ENCODE assay signal across 8 mouse cellular contexts in the genomic region with DNA sequence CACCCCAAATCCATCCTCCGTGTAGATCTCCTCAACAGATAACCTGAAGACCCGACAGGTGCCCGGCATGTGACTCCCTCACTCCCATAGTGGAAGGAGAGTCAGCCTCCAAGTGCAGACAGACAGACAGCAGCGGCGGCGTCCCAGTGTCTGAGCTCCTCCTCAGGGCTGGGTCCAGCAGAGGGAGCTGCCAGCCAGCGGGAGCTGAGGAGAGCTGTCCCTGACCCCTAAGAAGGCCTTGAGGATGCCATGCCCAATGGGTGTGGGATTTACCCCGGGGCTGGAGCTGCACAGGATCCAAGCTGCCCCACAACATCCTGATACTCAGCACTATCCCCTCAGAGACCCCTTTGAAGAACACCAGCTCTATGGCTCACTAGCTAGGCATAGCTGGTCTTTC.
A peak's percentile ranks its signal among the peaks of the same experiment; 100 is the strongest.
DNase-seq lines count a peak whose midpoint lies in the region; ATAC-seq and TF ChIP-seq lines count a peak whose summit lies in the region.

No protein-coding gene starts in this region.

- H3K4me1 ChIP-seq in forebrain, embryonic 10.5 days = peaks cover 24% of the 10 kb centered on the region
- no peaks in the 10 kb centered on the region for H3K4me1 ChIP-seq in forebrain, embryonic 14.5 days (ENCODE audit: control insufficient read depth, insufficient read depth, low read length)
- peaks cover 7 to 10% of the 10 kb centered on the region in 2 experiments; a peak in 3 of 4 replicates for H3K4me1 ChIP-seq in MEL (ENCODE audit: control insufficient read depth in 1 of 2, insufficient read depth in 2 of 2, low read length in 2 of 2)
- peaks cover 18% of the 10 kb centered on the region; the same call in 1 of the 2 replicates for H3K4me1 ChIP-seq in embryonic fibroblast, embryonic 13.5 days (ENCODE audit: control insufficient read depth, insufficient read depth, low read length)
- H3K4me1 ChIP-seq in intestine, embryonic 15.5 days (replicated peaks) = no peaks in the 10 kb centered on the region

- H3K9ac ChIP-seq in forebrain, embryonic 14.5 days (ENCODE audit: low read length) = no peak overlapping the region
- no peak overlapping the region for H3K9ac ChIP-seq in MEL (ENCODE audit: control insufficient read depth, low read depth, low read length, poor library complexity, severe bottlenecking)
- H3K9ac ChIP-seq in intestine, embryonic 15.5 days = no peak overlapping the region

- H3K9me3 ChIP-seq in forebrain, embryonic 10.5 days = peaks cover 10% of the 10 kb centered on the region
- no peaks in the 10 kb centered on the region for H3K9me3 ChIP-seq in forebrain, embryonic 14.5 days (replicated peaks; ENCODE audit: control insufficient read depth, low read length)
- no peaks in the 10 kb centered on the region for H3K9me3 ChIP-seq in MEL (replicated peaks; ENCODE audit: insufficient read depth, low read length)
- H3K9me3 ChIP-seq in intestine, embryonic 15.5 days = no peaks in the 10 kb centered on the region; the same call in 1 of the 2 replicates

- TF ChIP-seq POLR2A in MEL (IDR thresholded peaks at IDR 0.05; ENCODE audit: control insufficient read depth in 1 of 2, insufficient read depth in 1 of 2, low read depth in 1 of 2, low read length in 2 of 2, poor library complexity in 1 of 2) = no peak
- TF ChIP-seq POLR2A in embryonic fibroblast, embryonic 13.5 days (IDR thresholded peaks at IDR 0.05; ENCODE audit: low read depth, low read length) = no peak

- TF ChIP-seq EP300 in MEL (IDR thresholded peaks at IDR 0.05; ENCODE audit: low read depth in 1 of 2, low read length in 2 of 2) = no peak

- no peaks in the 10 kb centered on the region for H3K79me2 ChIP-seq in MEL (ENCODE audit: control insufficient read depth, insufficient read depth, low read length, poor library complexity)

- TF ChIP-seq RAD21 in MEL (IDR thresholded peaks at IDR 0.05; ENCODE audit: low read depth, low read length) = peak; percentile 54

- H3K27ac ChIP-seq in forebrain, embryonic 10.5 days = peak overlapping the region; percentile 2; the same call in 1 of the 2 replicates
- no peak overlapping the region for H3K27ac ChIP-seq in forebrain, embryonic 14.5 days (ENCODE audit: low read depth, low read length)
- no peak overlapping the region for H3K27ac ChIP-seq in MEL (ENCODE audit: control insufficient read depth, low read depth, low read length)
- H3K27ac ChIP-seq in embryonic fibroblast, embryonic 13.5 days (ENCODE audit: insufficient read depth, low read length) = no peak overlapping the region
- H3K27ac ChIP-seq in intestine, embryonic 15.5 days = no peak overlapping the region

- ATAC-seq in forebrain, embryonic 14.5 days = no peak
- ATAC-seq in intestine, embryonic 15.5 days = peak; percentile 51; the same call in 1 of the 2 replicates
- ATAC-seq in megakaryocyte, adult 5-6 weeks (ENCODE audit: poor library complexity, severe bottlenecking) = no peak

- no peaks in the 10 kb centered on the region for H3K36me3 ChIP-seq in forebrain, embryonic 10.5 days (replicated peaks)
- no peaks in the 10 kb centered on the region for H3K36me3 ChIP-seq in forebrain, embryonic 14.5 days (ENCODE audit: control insufficient read depth, insufficient read depth, low read length)
- H3K36me3 ChIP-seq in MEL (ENCODE audit: control insufficient read depth in 1 of 2, insufficient read depth in 2 of 2, low read length in 2 of 2) = no peaks in the 10 kb centered on the region; a peak in 1 of 4 replicates
- H3K36me3 ChIP-seq in intestine, embryonic 15.5 days = no peaks in the 10 kb centered on the region

- no peak for DNase-seq in forebrain, embryonic 10.5 days (ENCODE audit: extremely low spot score, low spot score)
- no peak for DNase-seq in forebrain, embryonic 14.5 days (ENCODE audit: low spot score)
- DNase-seq in MEL (ENCODE audit: low read depth, low spot score) = no peak
- peak; percentile 67 for DNase-seq in lung, postnatal 14 days
- DNase-seq in layer of hippocampus, postnatal 14 days (ENCODE audit: low spot score in 2 of 2) = no peak

- no peak overlapping the region for H3K4me3 ChIP-seq in forebrain, embryonic 10.5 days
- H3K4me3 ChIP-seq in forebrain, embryonic 14.5 days (ENCODE audit: low read depth, low read length) = no peak overlapping the region
- H3K4me3 ChIP-seq in MEL (ENCODE audit: control insufficient read depth in 1 of 2, insufficient read depth in 1 of 2, low read depth in 2 of 2, low read length in 2 of 2) = no peak overlapping the region
- H3K4me3 ChIP-seq in embryonic fibroblast, embryonic 13.5 days (ENCODE audit: insufficient read depth, low read length) = no peak overlapping the region
- H3K4me3 ChIP-seq in intestine, embryonic 15.5 days (replicated peaks) = no peak overlapping the region

- H3K27me3 ChIP-seq in forebrain, embryonic 10.5 days (ENCODE audit: poor library complexity, severe bottlenecking) = peaks cover 49% of the 10 kb centered on the region
- no peaks in the 10 kb centered on the region for H3K27me3 ChIP-seq in forebrain, embryonic 14.5 days (replicated peaks; ENCODE audit: control insufficient read depth, insufficient read depth, low read length)
- peaks cover 0 to 5% of the 10 kb centered on the region in 2 experiments; a peak in 1 of 4 replicates for H3K27me3 ChIP-seq in MEL (ENCODE audit: control insufficient read depth in 1 of 2, insufficient read depth in 2 of 2, low read length in 2 of 2)
- H3K27me3 ChIP-seq in intestine, embryonic 15.5 days (replicated peaks) = no peaks in the 10 kb centered on the region

- H3K4me2 ChIP-seq in forebrain, embryonic 14.5 days (ENCODE audit: low read length) = no peak overlapping the region
- H3K4me2 ChIP-seq in intestine, embryonic 15.5 days (replicated peaks) = no peak overlapping the region

- TF ChIP-seq CTCF in MEL (IDR thresholded peaks at IDR 0.05 in 2 of 3, conservative IDR thresholded peaks at IDR 0.05 in 1 of 3; ENCODE audit: control insufficient read depth in 1 of 3, insufficient read depth in 1 of 3, low read depth in 2 of 3, low read length in 3 of 3, poor library complexity in 1 of 3, severe bottlenecking in 1 of 3) = peak; percentile 7 to 59 (median 46); a peak in 5 of 6 replicates
- peak; percentile 68 for TF ChIP-seq CTCF in embryonic fibroblast, embryonic 13.5 days (IDR thresholded peaks at IDR 0.05; ENCODE audit: borderline replicate concordance, insufficient read depth, low read length)

- 29% methylated on average over 8 of the region's 8 CpGs for WGBS in forebrain, embryonic 10.5 days
- 38% methylated on average over 8 of the region's 8 CpGs for WGBS in forebrain, embryonic 14.5 days
- 21% methylated on average over 8 of the region's 8 CpGs for WGBS in intestine, embryonic 15.5 days

TF ChIP-seq in MEL, 35 proteins besides CTCF, POLR2A, EP300 and RAD21:
- TF ChIP-seq CHD2 (IDR thresholded peaks at IDR 0.05; ENCODE audit: low read length) (no peak), POLR2AphosphoS5 (IDR thresholded peaks at IDR 0.05; ENCODE audit: borderline replicate concordance, low read depth, low read length) (no peak), UBTF (IDR thresholded peaks at IDR 0.05; ENCODE audit: borderline replicate concordance, insufficient read depth, low read depth, low read length) (no peak), ZC3H11A (IDR thresholded peaks at IDR 0.05; ENCODE audit: low read depth, low read length) (peak; percentile 46; the same call in 1 of the 2 replicates), SMC3 (IDR thresholded peaks at IDR 0.05; ENCODE audit: low read depth, low read length) (peak; percentile 65), MXI1 (IDR thresholded peaks at IDR 0.05; ENCODE audit: low read depth, low read length) (no peak), GATA1 (IDR thresholded peaks at IDR 0.05; ENCODE audit: low read depth, low read length) (no peak), SIN3A (IDR thresholded peaks at IDR 0.05; ENCODE audit: low read length) (no peak), TCF12 (IDR thresholded peaks at IDR 0.05; ENCODE audit: low read depth, low read length) (no peak)
